Mouse (Mus musculus) small intestine, adult 2 months (tissue): Measurements from ENCODE around the gene Anks4b. TPM values are rescaled to one million over a fixed set of nuclear protein-coding genes. Genes with fewer than 3 reads are reported as not detected.
A peak's percentile ranks its signal among the peaks of the same experiment; 100 is the strongest.

Experiments
- H3K27ac ChIP-seq: fragments of 200-500 bp; 2 replicates; pipeline ENCODE4 v1.5.1; 2012; ENCODE audit warnings: low read depth, low read length, control low read depth, inconsistent platforms; ENCODE audit not compliant: insufficient read depth
- H3K27me3 ChIP-seq: fragments of 200-500 bp; 2 replicates; pipeline ENCODE4 v1.6.1; 2012; ENCODE audit warnings: mild to moderate bottlenecking, moderate library complexity, low read length, inconsistent platforms; ENCODE audit not compliant: control insufficient read depth, insufficient read depth
- H3K36me3 ChIP-seq: fragments of 200-500 bp; 2 replicates; pipeline ENCODE4 v1.6.1; 2012; ENCODE audit warnings: mild to moderate bottlenecking, low read length, control low read depth, inconsistent platforms; ENCODE audit not compliant: control insufficient read depth, insufficient read depth
- H3K4me1 ChIP-seq: fragments of 200-500 bp; 2 replicates; pipeline ENCODE4 v1.6.1; 2012; ENCODE audit warnings: low read length, inconsistent platforms, mixed read lengths; ENCODE audit not compliant: control insufficient read depth, insufficient read depth, insufficient read length
- H3K4me3 ChIP-seq: fragments of 200-500 bp; 2 replicates; pipeline ENCODE4 v1.5.1; 2012; ENCODE audit warnings: low read depth, mild to moderate bottlenecking, control low read depth, inconsistent platforms, low read length, moderate library complexity
- CTCF ChIP-seq: fragments of 200-500 bp; IDR thresholded peaks from 2 replicates; pipeline ENCODE4 v1.5.1; 2012; ENCODE audit warnings: low read depth, mild to moderate bottlenecking, control low read depth, inconsistent platforms, low read length, moderate library complexity, mixed read lengths; ENCODE audit not compliant: insufficient replicate concordance, insufficient read length; ENCODE audit errors: extremely low read depth
- POLR2A ChIP-seq: fragments of 200-500 bp; IDR thresholded peaks from 2 replicates; pipeline ENCODE4 v1.6.1; 2012; ENCODE audit warnings: low read depth, mild to moderate bottlenecking, control low read depth, inconsistent platforms, low read length, moderate library complexity
- WGBS: fragments of 180-500 bp; shearing (Covaris S2); methylation state at CpG from one replicate; pipeline ENCODE4 v1.1.7; 2018; 5-methylcytosine and 5-hydroxymethylcytosine counted together
- polyA plus RNA-seq: library from polyadenylated mRNA; depleted of rRNA; stranded (reverse); fragments of >200 nt; gene quantifications from 2 replicates; pipeline ENCODE4 v1.2.3, GENCODE M21; 2012; rRNA removed

Anks4b gene
- polyA plus RNA-seq, 1 experiment, result 20.9 TPM

DNA sequence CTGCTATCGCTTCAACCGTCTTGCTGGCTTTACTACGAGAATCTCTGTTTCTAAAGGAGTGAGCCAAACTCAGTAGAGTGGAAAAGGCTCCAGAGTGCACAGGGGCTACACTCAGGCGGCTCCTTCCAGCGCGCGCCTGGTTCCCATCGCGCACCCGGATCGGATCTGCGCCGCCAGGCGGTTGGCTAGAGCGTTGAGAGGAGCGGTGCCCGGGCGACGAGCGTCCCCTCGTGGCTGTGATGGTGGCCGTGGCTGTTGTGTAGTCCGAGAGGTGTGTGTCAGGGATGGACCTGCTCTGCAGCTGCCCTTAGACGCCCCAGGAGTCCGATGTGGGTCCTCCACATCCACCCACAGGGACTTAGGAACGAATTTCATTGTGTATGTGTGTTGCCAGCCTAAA is 30.1 kb downstream of the Anks4b start, which contains the start of gene Abca14:
Abca14 (plus strand) TSS at position 173 of the 400 bp plus-strand sequence.
- Histone ChIP-seq H3K4me3 (no peak within 1 kb of the TSS), H3K27ac (no peak within 1 kb of the TSS), H3K36me3 (no peaks in the 10 kb centered on the region), H3K27me3 (no peaks in the 10 kb centered on the region), H3K4me1 (peaks cover 8% of the 10 kb centered on the region)
- 5% methylated on average over 26 of the region's 26 CpGs for WGBS
- TF ChIP-seq CTCF (peak; percentile 99), POLR2A (no peak)

DNA sequence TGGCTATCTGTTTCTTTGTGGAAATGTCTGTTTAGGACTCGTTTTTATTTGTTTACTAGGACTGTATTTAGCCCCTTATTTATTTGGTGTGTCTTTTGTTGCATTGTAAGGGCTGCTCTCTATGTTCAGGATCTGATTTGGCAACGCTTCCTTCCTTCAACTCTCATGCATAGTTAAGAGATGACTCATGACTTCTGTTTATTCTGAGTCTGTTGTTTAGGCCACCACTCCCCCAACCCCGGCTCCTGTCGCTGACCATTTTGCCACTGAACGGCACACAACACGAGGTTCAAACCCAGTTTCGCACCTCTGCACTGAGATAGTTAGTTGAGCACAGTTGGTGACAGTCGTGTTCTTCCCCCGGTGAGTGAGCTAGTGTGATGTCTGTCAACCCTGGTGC is 32.3 kb downstream of the Anks4b start:
- no peak overlapping the region for H3K27ac ChIP-seq
- TF ChIP-seq POLR2A (no peak), CTCF (no peak)
- peaks cover 5% of the 10 kb centered on the region for H3K4me1 ChIP-seq
- 41% methylated on average over 9 of the region's 9 CpGs for WGBS
- H3K4me3 ChIP-seq, result no peak overlapping the region
- H3K36me3 ChIP-seq, result no peaks in the 10 kb centered on the region
- H3K27me3 ChIP-seq, result no peaks in the 10 kb centered on the region

DNA sequence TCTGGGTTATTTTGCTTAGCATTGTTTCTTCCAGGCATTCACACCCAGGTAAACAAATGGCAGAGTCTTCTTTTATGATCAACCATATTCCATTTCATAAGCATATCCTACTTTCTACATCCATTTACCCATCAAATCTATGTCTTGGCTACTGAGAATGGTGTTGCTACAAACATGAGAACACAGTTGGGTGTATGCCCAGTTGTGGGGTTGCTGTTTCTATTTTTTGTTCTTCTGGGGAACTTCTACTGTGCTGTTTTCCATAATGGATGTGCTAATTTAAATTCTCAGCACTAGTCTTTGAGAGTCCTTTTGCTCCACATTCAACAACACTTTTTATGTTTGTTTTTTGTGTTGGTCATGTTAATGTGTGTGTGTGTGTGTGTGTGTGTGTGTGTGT is 54.9 kb downstream of the Anks4b start:
- Histone ChIP-seq H3K4me1 (no peaks in the 10 kb centered on the region), H3K27me3 (no peaks in the 10 kb centered on the region), H3K36me3 (no peaks in the 10 kb centered on the region), H3K4me3 (no peak overlapping the region), H3K27ac (no peak overlapping the region)
- TF ChIP-seq CTCF (no peak), POLR2A (no peak)

Other genes starting within 250 kb of the Anks4b start
- not detected in 2 replicates for gene Dnah3, start 78.6 kb upstream of the Anks4b start, polyA plus RNA-seq
- gene Tmem159, start 71.5 kb upstream of the Anks4b start, polyA plus RNA-seq, result 6.8 and 14.2 TPM in 2 replicates
- gene Zp2, start 28.6 kb upstream of the Anks4b start, polyA plus RNA-seq, result 0.04 and 0.05 TPM in 2 replicates
- gene Crym, start 28.3 kb downstream of the Anks4b start, polyA plus RNA-seq, result 1.7 and 2.0 TPM in 2 replicates
- 0.03 and 0.20 TPM in 2 replicates for gene Abca14, start 30.1 kb downstream of the Anks4b start, polyA plus RNA-seq
- gene Abca15, start 154.8 kb downstream of the Anks4b start, polyA plus RNA-seq, result not detected in 2 replicates
- gene Abca16, start 235.8 kb downstream of the Anks4b start, polyA plus RNA-seq, result not detected in 2 replicates